Mouse (Mus musculus): Measurements from ENCODE around the gene Dock3.

Gene Dock3

DNA sequence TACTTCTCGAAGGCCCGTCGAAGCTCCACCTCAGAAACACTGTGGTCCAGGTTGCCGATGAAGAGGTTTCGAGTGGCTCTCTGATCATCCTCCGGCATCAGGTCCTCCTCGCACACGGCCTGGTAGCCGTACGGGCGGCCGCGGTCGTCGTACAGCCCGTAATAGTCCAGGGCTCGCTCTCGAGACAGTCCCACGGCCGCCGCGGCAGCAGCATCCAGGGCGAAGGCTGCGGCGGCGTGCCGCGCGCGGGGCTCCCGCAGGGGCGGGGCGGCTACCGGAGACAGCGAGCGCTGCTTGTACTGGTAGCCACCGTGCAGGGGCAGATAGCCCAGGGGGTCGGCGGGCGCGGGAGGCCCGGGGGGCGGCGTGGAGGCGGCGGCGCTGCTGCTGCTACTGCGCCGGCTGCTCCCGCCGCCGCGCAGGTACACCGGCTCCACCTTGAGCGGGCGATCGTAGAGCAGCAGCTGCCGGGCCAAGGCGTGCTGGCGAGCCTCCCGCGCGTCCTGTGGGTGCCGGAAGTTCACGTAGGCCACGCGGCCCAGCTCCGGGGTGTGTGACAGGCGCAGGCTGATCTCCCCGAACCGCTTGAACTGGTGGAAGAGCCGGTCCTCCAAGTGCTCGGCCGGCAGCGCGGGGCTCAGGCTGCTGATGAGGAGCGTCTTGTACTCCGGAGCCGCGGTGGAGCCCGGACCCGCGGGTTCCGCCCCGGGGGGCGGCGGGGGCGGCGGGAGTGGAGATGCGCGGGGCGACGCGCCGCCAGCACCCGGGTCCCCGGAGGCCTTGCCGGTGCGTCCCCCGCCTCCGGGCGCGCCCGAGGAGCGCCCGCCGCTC, 345.6 kb downstream of the Dock3 start:
- peak; percentile 51 to 52 for DNase-seq

- DNase-seq = no peak
These were observed 346.5 kb downstream of the Dock3 start for GRCm38 (mm10) chr9:106884996-106885900.

GRCm38 (mm10) chr9:106884306-106884705, 347.4 kb downstream of the Dock3 start:
- no peak for DNase-seq

DNA sequence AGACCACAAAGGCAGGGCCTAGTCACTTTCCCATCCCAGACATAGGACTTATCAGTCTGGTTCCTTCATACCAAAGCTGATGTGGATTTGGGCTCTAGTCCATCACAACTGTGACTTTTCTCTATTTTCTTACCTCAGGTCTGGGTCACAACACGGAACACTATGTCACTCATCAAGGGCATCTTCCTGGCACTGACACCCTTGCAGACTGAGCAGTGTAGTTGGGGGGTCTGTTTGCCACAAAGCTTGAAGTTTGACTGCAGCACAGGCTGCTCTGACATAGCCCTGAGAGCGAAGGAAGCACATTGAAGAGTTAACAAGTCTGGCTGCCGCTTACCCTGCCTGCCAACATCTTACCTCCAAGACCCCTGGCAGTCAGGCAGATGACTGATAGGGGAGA, 348.6 kb downstream of the Dock3 start:
- DNase-seq = no peak

GRCm38 (mm10) chr9:106882176-106882575, 349.5 kb downstream of the Dock3 start:
- no peak for DNase-seq

GRCm38 (mm10) chr9:106881071-106881755, 350.5 kb downstream of the Dock3 start:
- no peak for DNase-seq

- DNase-seq = no peak
These were observed 352.2 kb downstream of the Dock3 start for GRCm38 (mm10) chr9:106879471-106879870.

- no peak for DNase-seq
These were observed 355.0 kb downstream of the Dock3 start for GRCm38 (mm10) chr9:106876666-106877065.

- no peak for DNase-seq
These were observed 357.5 kb downstream of the Dock3 start for GRCm38 (mm10) chr9:106874216-106874615.

GRCm38 (mm10) chr9:106858036-106858435, 373.7 kb downstream of the Dock3 start:
- no peak for DNase-seq

DNA sequence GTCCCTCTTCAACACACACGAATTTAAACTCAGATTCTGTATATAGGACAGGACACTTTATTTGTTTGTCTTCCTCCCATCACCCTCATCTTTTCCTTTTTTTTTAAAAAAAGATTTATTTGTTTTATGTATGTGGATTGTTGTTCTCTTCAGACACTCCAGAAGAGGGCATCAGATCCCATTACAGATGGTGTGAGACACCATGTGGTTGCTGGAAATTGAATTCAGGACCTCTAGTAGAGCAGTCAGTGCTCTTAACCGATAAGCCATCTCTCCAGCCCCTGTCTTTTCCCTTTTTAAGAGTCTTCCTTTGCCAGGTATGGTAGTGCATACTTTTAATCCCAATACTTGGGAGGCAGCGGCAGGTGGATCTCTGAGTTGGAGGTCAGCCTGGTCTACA, 375.0 kb downstream of the Dock3 start:
- DNase-seq = no peak
